Mouse (Mus musculus): ENCODE data around the gene Rasip1.

Rasip1 gene

DNA sequence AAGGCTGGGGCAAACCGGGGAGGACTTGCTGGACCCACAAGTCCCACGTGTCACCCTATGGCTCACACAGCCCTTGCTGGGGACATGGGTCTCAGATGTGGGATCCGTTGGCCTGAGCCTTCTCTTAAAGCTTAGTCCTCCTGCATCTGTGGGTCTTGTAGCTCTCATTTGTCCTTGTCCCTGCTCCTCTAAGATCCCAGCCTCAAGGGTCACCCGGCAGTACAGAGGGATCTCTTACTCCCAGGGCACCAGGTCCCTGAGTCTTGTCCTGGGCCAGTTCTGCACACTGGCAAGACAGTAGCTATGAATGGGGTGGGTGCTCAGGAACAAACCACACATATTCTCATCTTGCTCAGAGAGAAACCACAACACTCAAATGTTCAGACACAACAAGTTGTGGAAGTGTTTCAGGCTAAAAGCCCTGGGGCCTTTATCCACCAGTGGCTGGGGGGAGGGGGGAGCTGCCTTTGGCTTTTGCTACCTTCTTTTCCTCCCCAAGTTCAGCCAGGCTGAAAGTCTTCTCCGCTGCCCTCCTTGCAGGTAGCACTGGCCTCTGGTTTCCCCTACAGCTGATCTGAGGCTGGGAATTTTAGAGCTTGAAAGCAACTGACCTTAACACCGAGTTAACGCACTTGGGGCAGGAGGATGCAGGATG, 56.2 kb downstream of the Rasip1 start, which contains the start of gene Ntn5:
TSS of gene Ntn5 (plus strand) at position 627 of the 655 bp plus-strand sequence.
- no peak for DNase-seq (ENCODE audit: low read depth, low spot score)

DNA sequence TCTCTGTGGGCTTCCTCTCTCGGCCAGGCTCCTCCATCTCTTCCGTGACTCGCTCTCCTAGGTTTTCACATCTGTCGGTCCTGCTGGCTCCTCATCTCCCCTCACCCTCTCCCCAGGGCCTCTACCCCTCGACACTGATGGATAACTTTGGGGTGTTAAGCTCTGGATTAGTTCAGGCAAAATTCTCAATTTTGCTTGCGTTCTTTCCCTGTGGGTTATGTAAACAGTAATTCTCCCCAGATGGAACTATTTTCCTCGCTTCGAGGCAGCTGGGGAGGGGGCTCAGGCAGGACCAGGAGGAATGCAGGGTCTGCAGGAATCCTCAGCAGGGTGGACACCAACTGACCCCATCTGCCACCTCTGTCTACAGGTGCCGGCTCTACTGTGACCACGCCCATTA, 58.5 kb downstream of the Rasip1 start:
- DNase-seq (ENCODE audit: low read depth, low spot score), result no peak

GRCm38 (mm10) chr7:45686841-45687240, 59.6 kb downstream of the Rasip1 start:
- no peak for DNase-seq (ENCODE audit: low read depth, low spot score)

Measured in A20 (cell line).